Mouse (Mus musculus): ENCODE measurements around the gene Zfp385c. TPM values are rescaled to one million over a fixed set of nuclear protein-coding genes. Genes with fewer than 3 reads are reported as not detected.
"Not testable (repeated sequence)": the region's sequence is repeated elsewhere in the genome, so short reads cannot be mapped to it uniquely, and the experiment has no call there.

Zfp385c gene
- polyA plus RNA-seq, 1 experiment from 2014 or later, result 2.5 TPM

DNA sequence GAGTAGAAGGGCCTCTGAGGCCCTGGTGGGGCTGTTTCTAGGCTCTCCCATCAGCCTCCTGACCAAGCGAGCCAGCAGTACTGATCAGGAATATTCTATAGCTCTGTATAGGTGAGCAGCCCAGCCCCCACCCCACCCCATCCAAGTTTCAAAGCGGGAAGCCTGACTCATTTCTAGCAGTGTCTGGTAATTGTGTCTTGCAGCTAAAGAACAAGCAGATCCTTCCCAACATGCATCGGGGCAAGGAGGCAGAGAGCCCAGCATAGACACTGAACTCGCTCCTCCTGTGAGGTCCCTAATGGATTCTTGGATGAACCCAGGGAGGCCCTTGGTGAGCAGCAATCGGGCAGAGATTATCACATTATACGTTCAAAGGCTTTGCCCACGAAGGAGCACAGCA is 14.4 kb downstream of the Zfp385c start:
- no peak overlapping the region for H3K4me2 ChIP-seq (ENCODE audit: low read length)
- no peaks in the 10 kb centered on the region for H3K27me3 ChIP-seq (ENCODE audit: insufficient read depth, low read length)
- H3K9ac ChIP-seq (ENCODE audit: low read depth, low read length), result no peak overlapping the region
- 62% methylated on average over 7 of the region's 7 CpGs for WGBS
- no peak overlapping the region for H3K27ac ChIP-seq
- DNase-seq (ENCODE audit: low spot score) (no peak), ATAC-seq (replicated peaks; ENCODE audit: low FRiP score, low read depth) (no peak)
- TF ChIP-seq CTCF (IDR thresholded peaks at IDR 0.05; ENCODE audit: low read depth), result no peak
- H3K36me3 ChIP-seq (ENCODE audit: insufficient read depth, low read length), result no peaks in the 10 kb centered on the region
- no peak overlapping the region for H3K4me3 ChIP-seq (replicated peaks; ENCODE audit: low read depth, low read length)
- no peaks in the 10 kb centered on the region for H3K9me3 ChIP-seq (replicated peaks; ENCODE audit: low read length)
- H3K4me1 ChIP-seq (replicated peaks; ENCODE audit: insufficient read depth, low read length), result no peaks in the 10 kb centered on the region

DNA sequence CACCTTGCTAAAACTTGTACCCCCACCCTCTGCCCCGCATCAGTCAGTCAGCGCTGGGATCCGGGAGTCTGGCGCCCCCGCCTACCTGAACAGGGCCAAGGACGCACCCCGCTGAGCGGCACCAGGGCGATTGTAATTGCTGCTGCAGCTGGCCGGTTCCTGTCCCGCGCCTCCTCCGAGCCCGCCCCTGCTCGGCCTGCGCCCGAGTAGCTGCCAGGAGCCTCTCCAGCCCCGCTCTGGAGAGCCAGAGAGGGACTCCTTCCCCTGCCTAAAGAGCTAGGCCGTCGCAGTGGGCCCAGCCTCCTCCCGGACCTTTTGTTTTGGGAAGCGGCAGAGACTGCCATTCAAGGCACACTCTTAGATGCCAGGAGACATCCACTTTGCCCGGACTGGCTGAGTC is 19.1 kb downstream of the Zfp385c start:
- Histone ChIP-seq H3K9ac (ENCODE audit: low read depth, low read length) (peak overlapping the region; percentile 43; the same call in 1 of the 2 replicates), H3K9me3 (replicated peaks; ENCODE audit: low read length) (no peaks in the 10 kb centered on the region), H3K4me2 (ENCODE audit: low read length) (peak overlapping the region; percentile 14; the same call in 1 of the 2 replicates), H3K4me1 (replicated peaks; ENCODE audit: insufficient read depth, low read length) (no peaks in the 10 kb centered on the region), H3K4me3 (replicated peaks; ENCODE audit: low read depth, low read length) (no peak overlapping the region), H3K36me3 (ENCODE audit: insufficient read depth, low read length) (no peaks in the 10 kb centered on the region), H3K27ac (no peak overlapping the region), H3K27me3 (ENCODE audit: insufficient read depth, low read length) (no peaks in the 10 kb centered on the region)
- WGBS, result 4% methylated on average over 23 of the region's 23 CpGs
- DNase-seq (ENCODE audit: low spot score) (peak; percentile 36), ATAC-seq (replicated peaks; ENCODE audit: low FRiP score, low read depth) (peak; percentile 46; the same call in 1 of the 2 replicates)
- TF ChIP-seq CTCF (IDR thresholded peaks at IDR 0.05; ENCODE audit: low read depth), result no peak

DNA sequence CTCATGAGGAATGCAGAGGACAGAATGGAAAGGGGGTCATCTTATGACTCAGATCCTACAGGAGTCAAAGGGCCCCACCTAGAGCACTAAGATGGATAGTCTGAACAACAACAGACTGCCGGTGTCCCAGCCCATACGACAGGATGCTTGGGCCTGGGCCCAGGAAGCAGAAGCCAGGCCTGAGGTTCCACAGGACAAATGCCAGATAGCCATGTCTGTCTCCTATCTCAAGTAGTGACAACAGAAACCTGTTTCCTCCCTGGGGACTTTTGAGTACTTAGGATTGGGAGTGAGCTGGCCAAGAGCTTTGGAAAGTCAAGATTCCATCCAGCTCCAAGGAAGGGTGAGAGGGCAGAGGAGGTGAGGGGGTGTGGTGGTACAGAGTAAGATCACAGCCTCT is 20.3 kb downstream of the Zfp385c start:
- H3K27me3 ChIP-seq (ENCODE audit: insufficient read depth, low read length), result no peaks in the 10 kb centered on the region
- 54% methylated on average over 2 of the region's 2 CpGs for WGBS

DNA sequence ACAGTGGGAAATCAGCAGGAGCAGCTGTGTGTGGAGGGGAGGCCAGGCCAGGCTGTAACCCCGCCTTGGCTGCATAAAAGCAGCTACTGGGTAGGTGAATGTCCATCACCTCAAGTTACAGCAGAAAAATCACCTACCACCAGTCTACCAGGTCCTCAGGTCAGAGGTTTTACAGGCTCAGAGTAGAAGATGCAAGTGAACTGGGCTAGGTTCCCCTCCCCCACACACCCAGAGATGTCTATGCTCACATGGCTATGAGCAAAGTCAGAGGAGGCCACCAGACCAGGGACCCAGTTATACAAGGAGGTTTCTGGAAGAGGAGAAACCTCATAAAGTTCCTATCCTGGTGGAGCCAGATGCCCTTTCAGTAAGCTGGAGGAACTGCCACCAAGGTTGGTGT is 21.2 kb downstream of the Zfp385c start:
- TF ChIP-seq CTCF (IDR thresholded peaks at IDR 0.05; ENCODE audit: low read depth), result no peak
- no peak for DNase-seq (ENCODE audit: low spot score)
- Histone ChIP-seq H3K9me3 (replicated peaks; ENCODE audit: low read length) (no peaks in the 10 kb centered on the region), H3K4me2 (ENCODE audit: low read length) (no peak overlapping the region), H3K27me3 (ENCODE audit: insufficient read depth, low read length) (no peaks in the 10 kb centered on the region), H3K27ac (no peak overlapping the region), H3K9ac (ENCODE audit: low read depth, low read length) (no peak overlapping the region), H3K4me1 (replicated peaks; ENCODE audit: insufficient read depth, low read length) (no peaks in the 10 kb centered on the region), H3K4me3 (replicated peaks; ENCODE audit: low read depth, low read length) (no peak overlapping the region), H3K36me3 (ENCODE audit: insufficient read depth, low read length) (no peaks in the 10 kb centered on the region)
- 65% methylated on average over 1 of the region's 1 CpGs for WGBS
- ATAC-seq (replicated peaks; ENCODE audit: low FRiP score, low read depth), result no peak

More for the DNA sequence above, 20.3 kb downstream of the Zfp385c start:
- Histone ChIP-seq H3K4me2 (ENCODE audit: low read length) (no peak overlapping the region), H3K9me3 (replicated peaks; ENCODE audit: low read length) (no peaks in the 10 kb centered on the region), H3K36me3 (ENCODE audit: insufficient read depth, low read length) (no peaks in the 10 kb centered on the region), H3K9ac (ENCODE audit: low read depth, low read length) (no peak overlapping the region), H3K27ac (no peak overlapping the region), H3K4me1 (replicated peaks; ENCODE audit: insufficient read depth, low read length) (no peaks in the 10 kb centered on the region), H3K4me3 (replicated peaks; ENCODE audit: low read depth, low read length) (no peak overlapping the region)
- DNase-seq (ENCODE audit: low spot score), result no peak
- no peak for ATAC-seq (replicated peaks; ENCODE audit: low FRiP score, low read depth)
- no peak for TF ChIP-seq CTCF (IDR thresholded peaks at IDR 0.05; ENCODE audit: low read depth)

DNA sequence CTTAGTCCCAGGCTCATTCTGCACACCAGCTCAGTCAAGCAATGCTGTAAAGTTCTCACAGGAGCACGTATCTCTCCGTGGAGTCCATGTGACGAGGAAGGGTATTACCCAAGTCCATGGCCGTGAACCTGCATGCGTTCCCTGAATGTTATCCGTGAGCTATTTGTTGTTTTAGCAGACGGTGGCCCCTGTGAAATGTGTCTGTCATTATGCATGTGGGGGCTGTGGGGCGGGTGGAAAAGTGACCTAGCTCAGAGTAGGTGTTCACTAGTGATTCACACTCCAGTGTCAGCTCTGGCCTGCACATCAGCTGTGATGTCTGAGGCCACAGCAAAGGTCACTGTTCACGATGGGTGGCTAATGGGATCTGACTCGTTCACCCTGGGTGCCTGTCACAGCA is 32.4 kb downstream of the Zfp385c start:
- no peak overlapping the region for H3K4me3 ChIP-seq (replicated peaks; ENCODE audit: low read depth, low read length)
- H3K4me2 ChIP-seq (ENCODE audit: low read length), result no peak overlapping the region
- H3K4me1 ChIP-seq (replicated peaks; ENCODE audit: insufficient read depth, low read length), result 0 out of 2 replicates have a peak, but pooled peaks cover 3% of the 10 kb centered on the region
- H3K27ac ChIP-seq, result no peak overlapping the region
- H3K27me3 ChIP-seq (ENCODE audit: insufficient read depth, low read length), result no peaks in the 10 kb centered on the region
- H3K9me3 ChIP-seq (replicated peaks; ENCODE audit: low read length), result no peaks in the 10 kb centered on the region
- ATAC-seq (replicated peaks; ENCODE audit: low FRiP score, low read depth) (no peak), DNase-seq (ENCODE audit: low spot score) (no peak)
- H3K36me3 ChIP-seq (ENCODE audit: insufficient read depth, low read length), result no peaks in the 10 kb centered on the region
- 33% methylated on average over 10 of the region's 10 CpGs for WGBS
- H3K9ac ChIP-seq (ENCODE audit: low read depth, low read length), result no peak overlapping the region
- TF ChIP-seq CTCF (IDR thresholded peaks at IDR 0.05; ENCODE audit: low read depth), result no peak

DNA sequence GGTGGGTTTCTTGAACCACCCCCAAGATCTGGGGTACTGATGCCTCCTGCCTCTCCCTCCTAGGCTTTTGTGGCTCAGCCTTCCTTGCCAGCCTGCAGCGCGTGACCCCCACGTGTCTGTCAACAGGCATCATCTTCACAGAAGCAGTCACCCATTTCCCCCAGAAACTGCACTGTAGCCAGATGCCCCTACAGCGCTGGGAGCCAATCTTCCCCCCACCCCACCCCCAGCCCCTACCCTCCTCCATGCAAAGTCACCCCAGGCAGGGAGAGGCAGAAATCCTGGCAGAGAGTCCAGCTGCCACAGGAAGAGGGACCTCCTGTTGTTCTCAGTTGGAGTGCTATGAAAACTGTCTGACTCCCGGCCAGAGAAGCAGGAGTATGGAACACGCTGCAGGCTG is 35.8 kb downstream of the Zfp385c start:
- no peak for TF ChIP-seq CTCF (IDR thresholded peaks at IDR 0.05; ENCODE audit: low read depth)
- H3K27ac ChIP-seq, result no peak overlapping the region
- peak; percentile 44 for DNase-seq (ENCODE audit: low spot score)
- H3K27me3 ChIP-seq (ENCODE audit: insufficient read depth, low read length), result no peaks in the 10 kb centered on the region
- H3K36me3 ChIP-seq (ENCODE audit: insufficient read depth, low read length), result no peaks in the 10 kb centered on the region
- no peak overlapping the region for H3K4me3 ChIP-seq (replicated peaks; ENCODE audit: low read depth, low read length)
- no peak for ATAC-seq (replicated peaks; ENCODE audit: low FRiP score, low read depth)
- no peak overlapping the region for H3K4me2 ChIP-seq (ENCODE audit: low read length)
- H3K9ac ChIP-seq (ENCODE audit: low read depth, low read length), result no peak overlapping the region
- 6% methylated on average over 6 of the region's 6 CpGs for WGBS
- 0 out of 2 replicates have a peak, but pooled peaks cover 3% of the 10 kb centered on the region for H3K4me1 ChIP-seq (replicated peaks; ENCODE audit: insufficient read depth, low read length)
- H3K9me3 ChIP-seq (replicated peaks; ENCODE audit: low read length), result no peaks in the 10 kb centered on the region

DNA sequence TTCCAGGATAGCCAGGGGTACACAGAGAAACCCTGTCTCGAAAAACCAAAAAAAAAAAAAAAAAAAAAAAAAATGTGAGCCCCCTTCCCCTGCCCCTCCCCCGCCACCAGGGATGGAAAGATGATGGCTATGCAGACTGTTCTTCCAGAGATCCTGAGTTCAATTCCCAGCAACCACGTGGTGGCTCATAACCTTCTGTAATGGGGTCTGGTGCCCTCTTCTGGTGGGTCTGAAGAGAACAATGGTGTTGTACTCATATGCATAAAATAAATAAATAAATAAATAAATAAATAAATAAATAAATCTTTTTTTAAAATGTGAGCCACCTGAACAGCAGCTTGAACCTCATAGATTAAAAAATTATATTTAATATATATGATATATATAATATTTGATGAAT is 36.7 kb downstream of the Zfp385c start:
- DNase-seq (ENCODE audit: low spot score), result not testable (repeated sequence)
- 57% methylated on average over 2 of the region's 3 CpGs for WGBS

More for the DNA sequence above, 36.7 kb downstream of the Zfp385c start:
- TF ChIP-seq CTCF (IDR thresholded peaks at IDR 0.05; ENCODE audit: low read depth), result peak; percentile 45
- H3K4me3 ChIP-seq (replicated peaks; ENCODE audit: low read depth, low read length); H3K9ac ChIP-seq (ENCODE audit: low read depth, low read length); H3K4me2 ChIP-seq (ENCODE audit: low read length); H3K27me3 ChIP-seq (ENCODE audit: insufficient read depth, low read length); H3K4me1 ChIP-seq (replicated peaks; ENCODE audit: insufficient read depth, low read length); H3K27ac ChIP-seq; ATAC-seq (replicated peaks; ENCODE audit: low FRiP score, low read depth); H3K36me3 ChIP-seq (ENCODE audit: insufficient read depth, low read length); H3K9me3 ChIP-seq (replicated peaks; ENCODE audit: low read length): not testable (repeated sequence)

Measured in kidney, postnatal 0 days (tissue).